Mouse (Mus musculus) forebrain, embryonic 12.5 days (tissue): ENCODE results near the gene Ctr9. TPM values are rescaled to one million over a fixed set of nuclear protein-coding genes. Genes with fewer than 3 reads are reported as not detected.

Experiments
- ATAC-seq: fragments of 200-750 bp; cut with Nextera tagmentation; 2 replicates; pipeline ENCODE4 v1.8.0; 2017; ENCODE audit warnings: moderate TSS enrichment; ENCODE audit not compliant: low FRiP score
- H3K27ac ChIP-seq: fragments of 300-500 bp; sonication (generic); 2 replicates; pipeline ENCODE4 v1.5.1; 2016; ENCODE audit warnings: mild to moderate bottlenecking
- H3K27me3 ChIP-seq: fragments of 300-500 bp; sonication (generic); 2 replicates; pipeline ENCODE4 v1.6.1; 2016; ENCODE audit warnings: mild to moderate bottlenecking
- H3K36me3 ChIP-seq: fragments of 300-500 bp; sonication (generic); replicated peaks from 2 replicates; pipeline ENCODE4 v1.6.1; 2016; ENCODE audit warnings: mild to moderate bottlenecking
- H3K4me1 ChIP-seq: fragments of 300-500 bp; sonication (generic); 2 replicates; pipeline ENCODE4 v1.6.1; 2016
- H3K4me2 ChIP-seq: fragments of 300-500 bp; sonication (generic); 2 replicates; pipeline ENCODE4 v1.6.1; 2016; ENCODE audit warnings: mild to moderate bottlenecking, moderate library complexity
- H3K4me3 ChIP-seq: fragments of 300-500 bp; sonication (generic); replicated peaks from 2 replicates; pipeline ENCODE4 v1.5.1; 2016; ENCODE audit warnings: mild to moderate bottlenecking
- H3K9ac ChIP-seq: fragments of 300-500 bp; sonication (generic); 2 replicates; pipeline ENCODE4 v1.6.1; 2016; ENCODE audit warnings: mild to moderate bottlenecking
- H3K9me3 ChIP-seq: fragments of 300-500 bp; sonication (generic); 2 replicates; pipeline ENCODE4 v1.6.1; 2016
- WGBS: fragments of 180-500 bp; shearing (Covaris S2); methylation state at CpG from one replicate; pipeline ENCODE4 v1.1.7; 2016; 5-methylcytosine and 5-hydroxymethylcytosine counted together
- polyA plus RNA-seq: library from polyadenylated mRNA; unstranded; fragments of >200 nt; fragmentation: Nextera tagmentation; extraction: Ambion mirVana; gene quantifications from 2 replicates; pipeline ENCODE4 v1.2.1, GENCODE M21; 2016

The Ctr9 gene
- polyA plus RNA-seq, 1 experiment from 2014 or later = 93.1 TPM

DNA sequence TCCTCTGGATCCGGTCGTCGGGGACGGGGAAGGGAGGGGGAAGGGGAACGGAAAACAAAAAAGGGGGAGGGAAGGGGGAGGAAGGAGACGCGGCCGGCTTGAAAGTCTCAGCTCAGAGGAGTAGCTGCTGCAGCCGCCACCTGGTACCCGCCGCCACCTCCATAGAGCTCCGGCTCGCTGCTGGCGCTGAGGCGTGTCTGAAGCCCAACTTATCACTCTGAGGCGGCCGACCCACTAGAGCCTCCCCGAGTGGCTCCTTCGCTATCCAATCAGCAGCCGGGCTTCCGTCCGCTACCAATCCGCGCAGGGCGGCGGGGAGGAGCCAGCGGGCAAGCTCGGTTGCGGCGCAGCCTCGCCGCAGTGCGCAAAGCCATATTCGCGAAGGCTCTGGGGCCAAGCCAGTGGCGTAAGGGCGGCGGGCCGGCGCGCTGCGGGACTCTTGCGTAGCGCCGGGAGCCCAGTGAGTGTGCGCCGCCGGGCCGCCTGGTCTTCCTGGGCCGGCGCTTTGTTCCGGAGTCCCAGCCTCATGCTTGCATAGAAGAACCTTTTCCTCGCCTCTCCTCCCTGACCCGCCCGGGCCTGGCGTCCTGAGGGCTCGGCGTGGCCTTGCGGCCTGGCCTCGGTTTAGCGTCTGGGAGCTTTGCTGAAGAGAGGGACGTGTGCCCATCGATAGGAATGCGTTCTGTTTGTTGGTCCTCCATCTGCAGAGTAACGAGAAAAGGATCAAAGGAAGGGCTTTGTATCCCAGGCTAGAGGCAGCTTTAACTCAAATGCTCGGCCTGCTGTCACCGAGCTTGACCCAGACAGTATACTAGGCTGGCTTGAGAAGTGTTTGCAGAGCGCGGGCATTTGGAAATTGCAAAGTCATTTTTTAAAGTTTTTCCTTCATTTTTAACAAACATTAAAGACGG, 54.3 kb downstream of the Ctr9 start, which contains the start of gene Eif4g2:
Eif4g2 (minus strand) TSS at position 209 of the 911 bp plus-strand sequence.
- H3K4me2 ChIP-seq = peak within 1 kb of the TSS; percentile 78
- H3K9ac ChIP-seq = peak within 1 kb of the TSS; percentile 100
- peak within 1 kb of the TSS; percentile 100 for H3K27ac ChIP-seq
- peaks cover 33% of the 10 kb centered on the region for H3K36me3 ChIP-seq
- no peaks in the 10 kb centered on the region for H3K9me3 ChIP-seq
- under 1% methylated on average over 70 of the region's 70 CpGs for WGBS
- no peaks in the 10 kb centered on the region for H3K27me3 ChIP-seq
- peak; percentile 99 for ATAC-seq
- peak within 1 kb of the TSS; percentile 99 for H3K4me3 ChIP-seq
- peaks cover 22% of the 10 kb centered on the region for H3K4me1 ChIP-seq

DNA sequence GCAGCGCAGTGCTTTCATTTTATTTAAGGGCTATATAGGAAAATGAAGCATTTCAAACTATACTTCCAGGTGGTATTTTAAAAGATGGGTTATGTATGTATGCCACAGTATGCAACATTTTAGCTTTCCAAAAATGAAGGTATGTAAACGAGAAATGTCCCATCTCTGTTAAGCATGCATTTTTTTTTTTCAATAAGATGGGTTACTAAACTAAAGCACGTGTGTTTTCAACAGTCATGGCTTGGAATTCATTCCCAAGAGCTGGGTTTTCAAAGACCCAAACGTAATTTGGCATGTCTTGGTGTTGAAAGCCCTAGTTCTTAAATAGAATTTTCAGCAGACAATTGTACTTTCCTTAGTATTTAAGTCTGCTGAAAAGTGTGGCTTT, 55.0 kb downstream of the Ctr9 start:
- H3K4me2 ChIP-seq = peak overlapping the region; percentile 62
- H3K4me3 ChIP-seq = peak overlapping the region; percentile 99
- H3K36me3 ChIP-seq = peaks cover 27% of the 10 kb centered on the region
- peak overlapping the region; percentile 100 for H3K27ac ChIP-seq
- 15% methylated on average over 4 of the region's 4 CpGs for WGBS
- peaks cover 21% of the 10 kb centered on the region for H3K4me1 ChIP-seq
- peak overlapping the region; percentile 100 for H3K9ac ChIP-seq
- H3K9me3 ChIP-seq = peaks cover 2% of the 10 kb centered on the region; the same call in 1 of the 2 replicates
- no peak for ATAC-seq
- H3K27me3 ChIP-seq = no peaks in the 10 kb centered on the region

DNA sequence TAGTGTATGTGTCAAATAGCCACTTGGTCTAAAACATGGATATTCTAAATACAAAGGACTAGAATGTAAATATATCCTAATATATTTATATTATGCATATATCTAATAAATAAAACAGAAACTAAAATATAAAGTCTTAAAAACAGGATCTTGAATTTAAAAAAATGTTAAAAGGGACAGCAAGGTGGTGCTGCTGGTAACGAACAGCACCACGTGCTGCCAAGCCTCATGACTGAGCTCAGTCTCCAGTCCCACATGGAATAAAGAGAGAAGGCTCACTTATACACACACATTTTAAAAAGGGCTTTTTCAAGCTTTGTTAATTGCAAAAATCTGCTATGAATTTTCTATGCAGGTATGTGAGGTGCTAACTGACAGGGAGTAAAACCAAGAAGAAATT, 55.7 kb downstream of the Ctr9 start:
- H3K36me3 ChIP-seq = peaks cover 21% of the 10 kb centered on the region
- no peak overlapping the region for H3K4me3 ChIP-seq
- no peak for ATAC-seq
- no peak overlapping the region for H3K9ac ChIP-seq
- peaks cover 2% of the 10 kb centered on the region; the same call in 1 of the 2 replicates for H3K9me3 ChIP-seq
- H3K27me3 ChIP-seq = no peaks in the 10 kb centered on the region
- H3K4me2 ChIP-seq = no peak overlapping the region
- peaks cover 18% of the 10 kb centered on the region for H3K4me1 ChIP-seq
- 80% methylated on average over 2 of the region's 2 CpGs for WGBS
- no peak overlapping the region for H3K27ac ChIP-seq

DNA sequence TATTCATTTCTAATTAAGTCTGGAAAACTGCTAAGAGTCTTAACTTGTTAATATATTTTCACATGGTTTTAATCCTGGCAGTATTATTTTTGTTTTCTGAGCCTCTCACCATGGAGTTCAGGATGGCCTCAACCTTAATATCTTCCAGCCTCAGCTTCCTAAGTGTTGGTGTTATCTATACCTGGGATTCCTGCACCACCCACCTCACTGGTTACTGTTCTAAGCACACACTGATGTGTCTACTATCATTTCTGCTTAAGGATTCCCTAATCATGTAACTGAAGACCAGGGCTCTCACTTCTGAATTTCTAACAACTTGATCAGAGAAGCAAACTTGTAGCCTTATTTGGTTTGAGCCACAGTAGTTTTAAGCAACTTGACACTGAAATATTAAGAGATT, 56.4 kb downstream of the Ctr9 start:
- no peaks in the 10 kb centered on the region for H3K27me3 ChIP-seq
- no peak for ATAC-seq
- H3K4me1 ChIP-seq = peaks cover 12% of the 10 kb centered on the region

DNA sequence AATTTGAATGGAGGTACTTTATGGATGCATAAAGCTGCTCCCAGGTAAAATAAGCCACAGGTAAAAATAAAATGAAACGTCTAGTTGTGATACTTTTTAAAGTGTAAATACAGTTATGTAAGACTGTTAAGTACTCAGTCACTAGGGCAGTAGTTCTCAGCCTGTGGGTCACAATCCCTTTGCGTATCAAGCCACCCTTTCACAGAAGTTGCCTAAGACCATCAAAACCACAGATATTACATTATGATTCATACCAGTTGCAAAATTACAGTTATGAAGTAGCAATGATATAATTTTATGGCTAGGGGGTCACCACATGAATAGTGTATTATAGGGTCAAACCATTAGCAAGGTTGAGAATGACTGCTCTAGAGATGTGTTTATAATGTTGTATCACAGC, 66.4 kb downstream of the Ctr9 start:
- Histone ChIP-seq H3K27me3 (no peaks in the 10 kb centered on the region), H3K4me3 (no peak overlapping the region), H3K9ac (no peak overlapping the region), H3K4me1 (no peaks in the 10 kb centered on the region), H3K9me3 (no peaks in the 10 kb centered on the region), H3K4me2 (no peak overlapping the region), H3K36me3 (no peaks in the 10 kb centered on the region), H3K27ac (no peak overlapping the region)
- no peak for ATAC-seq
- WGBS = 80% methylated on average over 2 of the region's 2 CpGs

More for the DNA sequence above, 56.4 kb downstream of the Ctr9 start:
- peaks cover 13% of the 10 kb centered on the region for H3K36me3 ChIP-seq
- H3K27ac ChIP-seq = no peak overlapping the region
- peaks cover 2% of the 10 kb centered on the region; the same call in 1 of the 2 replicates for H3K9me3 ChIP-seq
- H3K9ac ChIP-seq = no peak overlapping the region
- no peak overlapping the region for H3K4me3 ChIP-seq
- no peak overlapping the region for H3K4me2 ChIP-seq

DNA sequence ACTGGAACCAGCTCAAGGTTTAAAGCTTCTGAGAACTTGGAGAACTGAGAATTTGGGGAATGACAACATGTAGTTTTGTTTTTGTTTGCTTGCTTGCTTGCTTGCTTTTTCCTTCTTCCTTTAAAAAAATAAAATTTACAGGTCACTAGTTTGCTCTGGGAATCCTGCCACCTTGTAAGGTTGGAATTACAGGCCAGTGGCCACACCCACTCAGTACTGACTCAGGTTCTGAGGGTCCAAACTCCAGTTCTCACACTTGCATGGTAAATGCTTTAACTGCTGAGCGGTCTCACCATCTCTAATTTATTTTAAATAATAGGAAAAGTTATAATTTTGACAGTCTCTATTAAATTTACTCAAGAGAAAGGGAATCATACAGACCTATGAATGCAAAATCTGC, 69.4 kb downstream of the Ctr9 start:
- H3K4me1 ChIP-seq = no peaks in the 10 kb centered on the region
- ATAC-seq = no peak
- H3K4me2 ChIP-seq = no peak overlapping the region

More for the DNA sequence above, 69.4 kb downstream of the Ctr9 start:
- H3K27ac ChIP-seq = no peak overlapping the region
- WGBS = 85% methylated on average over 1 of the region's 1 CpGs
- H3K36me3 ChIP-seq = no peaks in the 10 kb centered on the region
- no peaks in the 10 kb centered on the region for H3K27me3 ChIP-seq
- no peak overlapping the region for H3K9ac ChIP-seq
- no peaks in the 10 kb centered on the region for H3K9me3 ChIP-seq
- no peak overlapping the region for H3K4me3 ChIP-seq

Other genes starting within 250 kb of the Ctr9 start
- 25.8 and 29.1 TPM in 2 replicates for gene Rnf141, start 184.5 kb upstream of the Ctr9 start, polyA plus RNA-seq
- gene Lyve1, start 165.7 kb upstream of the Ctr9 start, polyA plus RNA-seq = 3.0 and 3.3 TPM in 2 replicates
- gene Mrvi1, start 46.5 kb upstream of the Ctr9 start, polyA plus RNA-seq = 0.94 and 0.96 TPM in 2 replicates
- 1,554 and 1,700 TPM in 2 replicates for gene Eif4g2, start 54.1 kb downstream of the Ctr9 start, polyA plus RNA-seq